Mouse (Mus musculus): ENCODE measurements around the gene Gorab. TPM values are rescaled to one million over a fixed set of nuclear protein-coding genes. Genes with fewer than 3 reads are reported as not detected.

The Gorab gene
- polyA plus RNA-seq (2014; fragmentation: Illumina TruSeq; extraction: RNeasy Lipid Tissue Mini Kit (QIAGEN cat#74804)), result 26.9 TPM

GRCm38 (mm10) chr1:163403498-163404126 lies at the start of gene Gorab:
Gene Gorab, minus strand, starts transcription at chr1:163403669.

Other genes starting within 250 kb of the Gorab start
- 123 TPM for gene Prrx1, start 90.0 kb downstream of the Gorab start, polyA plus RNA-seq (2014; fragmentation: Illumina TruSeq; extraction: RNeasy Lipid Tissue Mini Kit (QIAGEN cat#74804))

All from ovary, adult 10 weeks (tissue).